Mouse (Mus musculus) bone marrow, adult 2 months (tissue): Measurements from ENCODE around the gene Pnldc1. TPM values are rescaled to one million over a fixed set of nuclear protein-coding genes. Genes with fewer than 3 reads are reported as not detected.
"Not testable (repeated sequence)": the region's sequence is repeated elsewhere in the genome, so short reads cannot be mapped to it uniquely, and the experiment has no call there.

Experiments
- H3K27ac ChIP-seq: fragments of 200-500 bp; 2 replicates; pipeline ENCODE4 v1.5.1; 2012; ENCODE audit warnings: low read depth, mild to moderate bottlenecking, control low read depth, inconsistent platforms, low read length; ENCODE audit not compliant: control insufficient read depth, poor library complexity, insufficient read depth
- H3K4me1 ChIP-seq: fragments of 200-500 bp; 2 replicates; pipeline ENCODE4 v1.6.1; 2011; ENCODE audit warnings: low read length; ENCODE audit not compliant: control insufficient read depth, insufficient read depth
- H3K4me3 ChIP-seq: fragments of 200-500 bp; replicated peaks from 2 replicates; pipeline ENCODE3; 2011; ENCODE audit warnings: mild to moderate bottlenecking, low read depth, low read length, control low read depth; ENCODE audit not compliant: control insufficient read depth
- CTCF ChIP-seq: fragments of 200-500 bp; IDR thresholded peaks from 2 replicates; pipeline ENCODE4 v1.5.1; 2011; ENCODE audit warnings: low read length, control low read depth; ENCODE audit not compliant: control insufficient read depth, insufficient read depth
- POLR2A ChIP-seq: fragments of 200-500 bp; IDR thresholded peaks from 2 replicates; pipeline ENCODE4 v1.6.1; 2011; ENCODE audit warnings: low read depth, mild to moderate bottlenecking, control low read depth, low read length, borderline replicate concordance; ENCODE audit not compliant: control insufficient read depth
- WGBS: fragments of 180-500 bp; shearing (Covaris S2); methylation state at CpG from one replicate; pipeline ENCODE4 v1.1.7; 2018; 5-methylcytosine and 5-hydroxymethylcytosine counted together
- polyA plus RNA-seq: library from polyadenylated mRNA; stranded (reverse); fragments of >200 nt; gene quantifications from 2 replicates; pipeline ENCODE4 v1.2.4, GENCODE M21; 2011; ENCODE audit warnings: low replicate concordance; ENCODE audit not compliant: missing spikeins, insufficient read depth, insufficient read length

Pnldc1 gene
- 3.7 and 8.6 TPM in 2 replicates for polyA plus RNA-seq

DNA sequence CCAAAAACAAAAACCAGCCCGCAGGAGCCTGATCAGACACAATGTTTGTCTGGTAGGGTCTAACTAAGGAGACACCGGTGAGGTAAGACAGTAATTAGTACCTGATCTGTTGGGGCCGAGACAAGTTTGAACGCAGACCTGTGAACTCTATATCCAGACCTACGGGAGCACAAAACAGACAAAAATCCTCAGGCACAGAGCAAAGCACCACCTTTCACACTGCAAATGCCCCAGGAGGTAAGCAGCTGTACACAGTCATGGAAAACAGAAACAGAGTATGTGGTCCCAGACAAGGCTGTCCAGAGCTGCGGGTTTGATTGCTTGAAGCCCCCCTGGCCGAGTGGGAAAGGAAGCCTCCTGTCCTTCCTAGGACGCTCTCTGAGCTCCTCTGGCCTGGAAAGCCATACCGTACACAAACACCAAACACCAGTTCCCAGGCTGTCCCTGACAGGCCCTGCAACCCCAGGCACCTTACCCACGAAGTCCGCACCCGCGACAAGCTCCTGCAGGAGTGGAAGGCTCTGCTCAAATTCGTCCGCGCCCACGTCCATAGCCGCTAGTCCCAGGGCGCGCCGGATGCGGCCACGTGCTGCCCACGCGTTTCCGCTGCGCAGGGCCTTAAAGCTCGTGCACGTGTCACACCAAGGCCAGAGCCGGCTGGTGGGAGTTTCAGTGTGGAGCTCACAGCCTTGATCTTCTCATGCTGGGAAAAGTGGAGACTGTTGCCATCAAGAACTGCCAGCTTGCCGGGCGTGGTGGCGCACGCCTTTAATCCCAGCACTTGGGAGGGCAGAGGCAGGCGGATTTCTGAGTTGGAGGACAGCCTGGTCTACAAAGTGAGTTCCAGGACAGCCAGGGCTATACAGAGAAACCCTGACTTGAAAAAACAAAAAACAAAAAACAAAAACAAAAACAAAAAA is at the start of gene Pnldc1:
Gene Pnldc1 (minus strand): TSS at position 870 of the 920 bp plus-strand sequence.
- no peak within 1 kb of the TSS for H3K27ac ChIP-seq
- H3K4me3 ChIP-seq = no peak within 1 kb of the TSS
- H3K4me1 ChIP-seq = no peaks in the 10 kb centered on the region
- no peak for TF ChIP-seq CTCF
- TF ChIP-seq POLR2A = no peak
- 89% methylated on average over 35 of the region's 35 CpGs for WGBS

DNA sequence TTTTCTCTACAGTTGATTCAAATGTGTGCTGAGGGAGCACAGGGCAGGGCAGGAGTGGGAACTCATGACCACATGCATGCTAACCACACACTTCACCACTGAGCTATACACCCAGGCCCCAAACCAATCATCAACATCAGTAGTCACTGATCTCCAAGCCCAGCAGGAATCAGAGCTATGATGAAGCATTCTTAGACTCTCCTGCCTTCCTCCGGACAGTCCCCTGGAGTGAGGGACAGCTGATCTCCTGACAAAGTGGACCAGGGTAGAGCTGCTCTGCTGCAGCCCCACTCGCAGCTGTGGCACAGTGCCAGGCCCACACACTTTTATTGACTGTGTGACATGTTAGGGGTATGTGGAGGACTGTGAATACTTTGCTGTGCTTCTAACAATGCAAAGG is 49.3 kb upstream of the Pnldc1 start:
- not testable (repeated sequence) for H3K27ac ChIP-seq, H3K4me1 ChIP-seq, H3K4me3 ChIP-seq
- WGBS = 44% methylated on average over 1 of the region's 2 CpGs

DNA sequence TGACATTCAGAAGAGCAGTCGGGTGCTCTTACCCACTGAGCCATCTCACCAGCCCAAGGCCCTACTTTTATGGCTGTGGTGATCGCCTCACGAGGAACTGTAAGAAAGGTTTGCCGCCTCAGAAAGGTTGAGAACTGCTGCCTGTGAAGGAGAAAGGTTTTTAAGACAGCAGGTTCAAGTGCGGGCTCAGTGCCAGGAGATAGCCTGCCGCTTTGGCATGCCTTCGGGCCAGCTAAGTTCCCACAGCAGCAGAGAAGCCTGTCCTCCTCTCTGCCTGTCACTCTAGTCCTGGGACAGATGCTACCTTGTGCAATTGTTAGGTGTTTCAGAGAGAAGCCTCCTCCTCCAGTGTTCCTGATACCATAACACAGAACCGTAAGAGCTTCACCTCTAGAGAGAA is 46.6 kb upstream of the Pnldc1 start:
- 88% methylated on average over 8 of the region's 8 CpGs for WGBS
- TF ChIP-seq POLR2A (no peak), CTCF (no peak)
- Histone ChIP-seq H3K27ac (no peak overlapping the region), H3K4me3 (no peak overlapping the region), H3K4me1 (no peaks in the 10 kb centered on the region; the same call in 1 of the 2 replicates)

DNA sequence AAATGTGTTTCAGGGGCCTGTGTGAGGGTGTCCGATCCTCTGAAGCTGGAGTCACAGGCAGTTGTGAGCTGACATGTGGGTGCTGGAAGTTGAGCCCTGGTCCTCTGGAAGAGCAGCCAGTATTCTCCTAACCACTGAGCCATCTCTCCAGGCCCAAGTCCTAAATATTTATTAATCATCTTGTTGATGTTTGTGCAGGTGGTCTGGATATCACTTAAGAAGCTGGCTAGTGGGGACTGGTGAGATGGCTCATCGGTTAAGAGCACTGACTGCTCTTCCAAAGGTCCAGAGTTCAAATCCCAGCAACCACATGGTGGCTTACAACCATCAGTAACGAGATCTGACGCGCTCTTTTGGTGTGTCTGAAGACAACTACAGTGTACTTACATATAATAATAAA is 39.6 kb upstream of the Pnldc1 start:
- H3K4me3 ChIP-seq = no peak overlapping the region
- H3K4me1 ChIP-seq = no peaks in the 10 kb centered on the region; the same call in 1 of the 2 replicates
- no peak for TF ChIP-seq POLR2A
- TF ChIP-seq CTCF = no peak
- 92% methylated on average over 5 of the region's 5 CpGs for WGBS
- H3K27ac ChIP-seq = no peak overlapping the region

DNA sequence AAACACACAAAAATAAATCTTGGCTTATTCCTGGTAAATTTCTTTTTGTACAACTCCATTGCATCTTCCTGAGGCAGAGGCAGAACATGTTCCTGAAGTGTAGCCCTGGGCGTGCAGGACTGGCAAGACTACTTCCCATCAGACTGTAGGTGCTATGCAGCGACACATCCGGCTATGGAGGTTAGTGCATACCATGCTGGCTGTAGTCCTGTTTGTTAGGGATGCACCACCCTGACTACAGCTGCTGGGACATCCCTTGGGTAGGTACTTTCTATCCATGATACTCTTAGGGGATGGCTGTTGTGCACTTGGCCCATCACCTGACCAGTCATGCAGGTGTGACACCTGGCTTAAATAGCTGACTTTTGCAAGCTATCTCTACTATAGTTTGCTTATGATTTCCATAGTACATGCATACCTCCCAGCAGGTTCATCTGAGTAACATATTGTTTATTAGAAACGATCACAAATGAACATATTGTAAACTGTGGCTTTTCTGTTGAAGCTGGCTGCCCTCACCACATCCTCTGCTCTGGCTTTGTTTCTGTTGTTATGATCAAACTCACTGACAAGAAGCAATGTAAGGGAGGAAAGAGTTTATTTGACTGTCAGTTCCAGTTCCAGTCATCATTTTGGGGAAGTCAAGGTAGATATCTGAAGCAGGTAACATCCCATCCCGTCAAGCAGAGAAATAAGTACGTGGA is 32.6 kb upstream of the Pnldc1 start:
- peaks cover 2% of the 10 kb centered on the region; the same call in 1 of the 2 replicates for H3K4me1 ChIP-seq
- WGBS = 85% methylated on average over 6 of the region's 6 CpGs

DNA sequence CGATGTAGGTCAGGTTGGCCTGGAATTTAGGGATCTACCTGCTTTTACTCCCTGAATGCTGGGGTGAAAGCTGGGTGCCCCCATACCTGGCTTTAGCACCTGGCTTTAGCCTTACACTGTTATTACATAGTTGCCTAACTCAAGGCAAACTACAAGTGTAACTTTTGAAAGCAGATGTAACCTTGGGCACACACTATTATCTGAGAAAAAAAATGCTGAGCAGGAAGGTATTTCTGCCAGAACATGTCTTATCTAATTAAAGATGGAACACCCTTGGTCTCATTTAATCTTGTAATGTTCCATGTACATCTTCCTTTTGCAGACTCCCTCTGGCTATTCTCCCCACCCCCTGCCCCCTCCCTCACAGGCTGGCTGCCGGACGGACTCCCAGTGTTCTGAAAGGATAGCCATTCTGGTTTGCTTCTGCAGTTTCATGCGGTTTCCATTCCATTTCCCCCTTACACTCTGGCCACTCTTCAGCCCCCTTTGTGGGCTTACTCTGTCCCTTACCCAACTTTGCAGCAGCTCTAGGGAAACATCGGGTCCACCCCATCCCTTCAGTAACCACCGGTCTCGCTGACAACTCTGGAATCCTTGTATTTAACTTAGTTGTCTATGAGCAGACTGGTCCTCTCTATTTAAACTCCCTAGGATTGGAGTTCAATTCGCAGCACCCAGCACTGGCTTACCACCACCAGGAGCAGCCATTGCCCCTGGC is 31.7 kb upstream of the Pnldc1 start:
- TF ChIP-seq POLR2A (no peak), CTCF (no peak)
- Histone ChIP-seq H3K27ac (no peak overlapping the region), H3K4me3 (no peak overlapping the region), H3K4me1 (peaks cover 2% of the 10 kb centered on the region; the same call in 1 of the 2 replicates)
- 67% methylated on average over 8 of the region's 8 CpGs for WGBS

More for the DNA sequence above, 32.6 kb upstream of the Pnldc1 start:
- H3K27ac ChIP-seq = no peak overlapping the region
- H3K4me3 ChIP-seq = no peak overlapping the region
- no peak for TF ChIP-seq POLR2A
- no peak for TF ChIP-seq CTCF

DNA sequence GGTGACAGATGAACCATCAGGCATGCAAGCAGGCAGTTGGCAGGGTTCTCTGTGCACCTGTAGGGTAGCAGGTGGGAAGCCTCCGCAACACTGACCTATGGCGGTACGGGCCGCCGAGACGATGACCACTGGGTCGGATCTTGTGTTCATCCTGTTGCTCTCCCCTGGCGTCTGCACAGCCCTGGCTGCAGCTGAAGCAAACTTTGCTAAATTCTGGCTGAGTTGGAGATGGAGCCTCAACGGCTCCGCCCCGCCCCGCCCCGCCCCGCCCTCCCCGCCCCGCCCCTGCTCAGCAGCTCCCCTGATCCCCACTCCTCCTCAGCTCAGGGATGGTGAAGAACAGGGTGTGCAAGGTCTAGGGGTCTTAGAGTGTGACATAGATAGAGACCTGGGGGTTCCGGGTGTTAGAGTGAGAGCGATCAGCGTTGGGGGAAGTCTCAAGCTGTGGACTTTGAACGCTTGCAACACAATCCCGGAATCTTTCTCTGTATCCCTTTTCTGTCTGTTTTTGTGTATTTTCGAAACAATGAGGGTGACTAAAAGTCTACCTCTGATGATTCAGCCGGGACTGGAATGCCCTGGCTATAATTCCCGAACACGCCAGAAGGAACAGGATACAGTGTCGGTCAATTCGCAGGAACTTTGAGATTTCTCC is 30.2 kb upstream of the Pnldc1 start, which contains the start of gene Acat3:
Gene Acat3 (minus strand): TSS at position 450 of the 655 bp plus-strand sequence.
- no peak within 1 kb of the TSS for H3K27ac ChIP-seq
- TF ChIP-seq CTCF (no peak), POLR2A (no peak)
- peaks cover 2% of the 10 kb centered on the region; the same call in 1 of the 2 replicates for H3K4me1 ChIP-seq
- peak within 1 kb of the TSS; percentile 29 for H3K4me3 ChIP-seq
- WGBS = 11% methylated on average over 27 of the region's 27 CpGs

DNA sequence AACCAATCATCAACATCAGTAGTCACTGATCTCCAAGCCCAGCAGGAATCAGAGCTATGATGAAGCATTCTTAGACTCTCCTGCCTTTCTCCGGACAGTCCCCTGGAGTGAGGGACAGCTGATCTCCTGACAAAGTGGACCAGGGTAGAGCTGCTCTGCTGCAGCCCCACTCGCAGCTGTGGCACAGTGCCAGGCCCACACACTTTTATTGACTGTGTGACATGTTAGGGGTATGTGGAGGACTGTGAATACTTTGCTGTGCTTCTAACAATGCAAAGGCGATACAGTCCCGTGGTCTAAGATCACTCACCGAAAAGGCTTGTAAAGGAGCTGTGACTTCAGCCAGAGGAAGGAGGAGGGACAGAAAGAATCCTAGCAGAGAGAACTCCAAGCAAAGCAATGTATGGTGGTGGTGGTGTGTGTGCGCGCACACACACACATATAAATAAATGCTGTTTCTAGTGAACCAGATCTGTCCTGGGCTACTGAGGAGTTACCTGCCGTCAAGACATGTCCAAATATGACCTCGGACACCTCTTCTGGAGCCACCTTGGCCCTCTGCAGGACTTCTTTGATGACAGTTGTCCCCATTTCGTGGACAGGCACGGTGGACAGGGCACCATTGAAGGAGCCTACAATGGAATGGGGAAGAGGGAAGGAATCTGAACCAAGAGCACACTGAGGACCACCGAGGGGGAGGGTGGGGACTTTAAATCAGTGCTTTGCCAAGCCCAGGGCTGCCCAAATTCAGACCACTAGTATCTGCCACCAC is 29.5 kb upstream of the Pnldc1 start:
- not testable (repeated sequence) for H3K4me1 ChIP-seq, H3K4me3 ChIP-seq, H3K27ac ChIP-seq
- 58% methylated on average over 3 of the region's 12 CpGs for WGBS
